Mouse (Mus musculus) midbrain, postnatal 0 days (tissue): ENCODE measurements around the gene Myh11. TPM values are rescaled to one million over a fixed set of nuclear protein-coding genes. Genes with fewer than 3 reads are reported as not detected.

Experiments
- ATAC-seq: fragments of 200-750 bp; cut with Nextera tagmentation; 2 replicates; pipeline ENCODE4 v1.8.0; 2017; ENCODE audit warnings: moderate number of reproducible peaks, mild to moderate bottlenecking, moderate TSS enrichment, moderate library complexity; ENCODE audit not compliant: low FRiP score
- DNase-seq: peaks from one replicate; pipeline ENCODE4 v3.0.0-alpha.2; 2015; ENCODE audit warnings: low spot score
- H3K27ac ChIP-seq: fragments of 300-500 bp; sonication (generic); 2 replicates; pipeline ENCODE4 v1.5.1; 2014; ENCODE audit warnings: low read depth, mild to moderate bottlenecking, low read length, mixed read lengths
- H3K27me3 ChIP-seq: fragments of 300-500 bp; sonication (generic); 2 replicates; pipeline ENCODE4 v1.6.1; 2014; ENCODE audit warnings: low read length, control low read depth, mixed read lengths; ENCODE audit not compliant: insufficient read depth
- H3K36me3 ChIP-seq: fragments of 300-500 bp; sonication (generic); 2 replicates; pipeline ENCODE4 v1.6.1; 2014; ENCODE audit warnings: low read length, control low read depth, mixed read lengths; ENCODE audit not compliant: insufficient read depth
- H3K4me1 ChIP-seq: fragments of 300-500 bp; sonication (generic); 2 replicates; pipeline ENCODE4 v1.6.1; 2014; ENCODE audit warnings: mild to moderate bottlenecking, control low read depth, antibody characterized with exemption, low read length, mixed read lengths; ENCODE audit not compliant: insufficient read depth
- H3K4me2 ChIP-seq: fragments of 300-500 bp; sonication (generic); 2 replicates; pipeline ENCODE4 v1.6.1; 2014; ENCODE audit warnings: low read depth, mild to moderate bottlenecking, low read length, mixed read lengths; ENCODE audit not compliant: poor library complexity, severe bottlenecking
- H3K4me3 ChIP-seq: fragments of 300-500 bp; sonication (generic); 2 replicates; pipeline ENCODE4 v1.5.1; 2014; ENCODE audit warnings: low read depth, mild to moderate bottlenecking, low read length, moderate library complexity
- H3K9ac ChIP-seq: fragments of 300-500 bp; sonication (generic); replicated peaks from 2 replicates; pipeline ENCODE4 v1.6.1; 2014; ENCODE audit warnings: mild to moderate bottlenecking, low read length, moderate library complexity, mixed read lengths; ENCODE audit not compliant: poor library complexity, severe bottlenecking
- H3K9me3 ChIP-seq: fragments of 300-500 bp; sonication (generic); 2 replicates; pipeline ENCODE4 v1.6.1; 2016; ENCODE audit warnings: low read length, control low read depth
- CTCF ChIP-seq: IDR thresholded peaks from 2 replicates; pipeline ENCODE4 v1.5.1; 2016; ENCODE audit warnings: antibody characterized with exemption, mild to moderate bottlenecking
- WGBS: fragments of 180-500 bp; shearing (Covaris S2); extraction: QIAGEN DNeasy Blood & Tissue Kit; methylation state at CpG from one replicate; pipeline ENCODE4 v1.1.7; 2014; 5-methylcytosine and 5-hydroxymethylcytosine counted together
- polyA plus RNA-seq: library from polyadenylated mRNA; unstranded; fragments of >200 nt; fragmentation: Nextera tagmentation; extraction: Ambion mirVana; gene quantifications from 2 replicates; pipeline ENCODE4 v1.2.1, GENCODE M21; 2015
- total RNA-seq: library from RNA; depleted of rRNA; stranded (reverse); fragments of >200 nt; gene quantifications from 2 replicates; pipeline ENCODE4 v1.2.3, GENCODE M21; 2014

The Myh11 gene
- total and polyA plus RNA-seq, 2 experiments from 2014 or later = 0.62 to 0.82 TPM

DNA sequence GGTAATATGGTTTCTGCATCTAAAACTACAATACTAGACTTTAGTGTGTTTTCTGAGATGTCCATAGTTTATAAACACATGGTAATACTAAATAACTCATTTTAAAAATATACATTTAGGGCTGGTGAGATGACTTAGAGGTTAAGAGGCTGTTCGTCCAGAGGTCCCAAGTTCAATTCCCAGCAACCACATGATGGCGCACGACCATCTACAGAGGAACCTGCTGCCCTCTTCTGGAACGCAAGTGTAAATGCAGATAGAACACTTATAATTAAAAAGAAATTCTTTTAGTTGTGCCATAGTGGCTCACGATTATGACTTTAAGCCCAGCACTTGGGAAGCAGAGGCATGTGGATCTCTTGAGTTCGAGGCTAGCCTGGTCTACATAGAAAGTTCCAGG lies 20.2 kb upstream of the Myh11 start:
- ATAC-seq = no peak
- Histone ChIP-seq H3K27me3 (no peaks in the 10 kb centered on the region), H3K9me3 (no peaks in the 10 kb centered on the region), H3K4me2 (no peak overlapping the region), H3K4me1 (peaks cover 9% of the 10 kb centered on the region), H3K9ac (no peak overlapping the region), H3K4me3 (no peak overlapping the region), H3K36me3 (peaks cover 11% of the 10 kb centered on the region; the same call in 1 of the 2 replicates), H3K27ac (no peak overlapping the region)
- TF ChIP-seq CTCF = peak; percentile 86
- peak; percentile 48 for DNase-seq
- WGBS = 48% methylated on average over 6 of the region's 6 CpGs

DNA sequence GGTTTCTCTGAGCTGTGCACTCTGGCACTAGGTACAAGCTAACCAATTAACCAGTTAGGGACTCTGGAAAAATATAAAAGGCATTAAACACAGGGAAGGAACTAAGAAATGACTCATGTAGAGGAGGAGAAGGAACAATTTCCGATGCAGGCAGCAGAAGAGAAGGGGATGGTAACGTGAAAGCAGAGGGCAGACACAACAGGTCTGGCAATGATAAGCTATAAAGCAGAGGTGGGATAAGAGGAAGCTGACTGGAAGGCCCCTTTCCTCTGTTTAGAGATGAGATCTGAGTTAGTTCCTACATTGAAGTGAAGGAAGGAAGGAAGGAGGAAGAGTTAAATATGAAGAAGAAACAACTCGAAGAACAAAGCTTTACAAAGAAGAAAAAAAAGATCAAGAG lies 18.7 kb upstream of the Myh11 start:
- no peak for DNase-seq
- H3K36me3 ChIP-seq = peaks cover 16% of the 10 kb centered on the region; the same call in 1 of the 2 replicates

DNA sequence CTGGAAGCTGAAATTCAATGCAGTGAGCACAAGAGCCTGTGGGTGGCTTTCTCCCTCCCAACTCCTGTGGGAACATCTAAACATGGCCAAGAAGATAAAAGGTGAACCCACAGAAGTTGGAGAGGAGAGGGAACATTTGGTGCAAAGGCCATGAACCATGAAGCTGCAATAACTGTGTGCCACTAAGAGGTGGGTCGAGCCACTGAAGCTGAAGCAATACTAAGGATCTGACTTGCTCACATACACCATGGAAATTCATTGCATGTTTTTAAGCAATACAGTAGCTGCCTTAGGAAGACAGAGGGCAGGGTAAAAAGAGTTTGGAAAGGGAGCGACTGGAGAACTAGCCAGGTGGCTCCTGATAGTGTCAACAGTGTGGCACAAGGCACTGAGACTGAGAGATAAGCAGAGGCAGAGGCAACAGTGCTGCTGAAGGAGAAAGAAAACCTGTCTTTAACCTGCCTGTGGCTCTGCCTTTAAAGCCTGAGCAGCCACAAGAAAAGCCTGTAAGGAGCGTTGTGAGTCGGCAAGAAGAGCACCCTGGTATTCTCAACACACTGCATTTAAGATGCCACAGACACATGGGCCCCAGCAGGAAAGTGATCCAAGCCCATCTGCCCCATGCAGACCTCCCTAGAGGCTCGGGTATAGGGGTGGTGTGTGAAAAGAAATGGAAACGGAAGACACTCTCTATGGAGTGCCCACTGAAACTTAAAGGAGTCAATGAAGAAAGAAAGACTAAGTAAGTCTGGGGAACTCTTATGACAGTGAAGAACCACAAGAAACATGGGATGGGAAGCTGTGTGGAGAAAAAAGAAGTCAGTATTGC lies 17.3 kb upstream of the Myh11 start:
- no peak overlapping the region for H3K27ac ChIP-seq
- H3K9me3 ChIP-seq = no peaks in the 10 kb centered on the region
- H3K4me2 ChIP-seq = no peak overlapping the region
- DNase-seq = no peak
- no peaks in the 10 kb centered on the region for H3K27me3 ChIP-seq
- no peak overlapping the region for H3K9ac ChIP-seq
- H3K4me3 ChIP-seq = no peak overlapping the region
- no peak for TF ChIP-seq CTCF
- 91% methylated on average over 6 of the region's 6 CpGs for WGBS
- ATAC-seq = no peak
- peaks cover 16% of the 10 kb centered on the region for H3K36me3 ChIP-seq
- H3K4me1 ChIP-seq = no peaks in the 10 kb centered on the region

More for the DNA sequence above, 18.7 kb upstream of the Myh11 start:
- Histone ChIP-seq H3K9me3 (no peaks in the 10 kb centered on the region), H3K4me2 (no peak overlapping the region), H3K4me3 (no peak overlapping the region), H3K27ac (no peak overlapping the region), H3K9ac (no peak overlapping the region), H3K27me3 (no peaks in the 10 kb centered on the region), H3K4me1 (no peaks in the 10 kb centered on the region)
- no peak for TF ChIP-seq CTCF
- WGBS = 82% methylated on average over 3 of the region's 3 CpGs
- no peak for ATAC-seq

DNA sequence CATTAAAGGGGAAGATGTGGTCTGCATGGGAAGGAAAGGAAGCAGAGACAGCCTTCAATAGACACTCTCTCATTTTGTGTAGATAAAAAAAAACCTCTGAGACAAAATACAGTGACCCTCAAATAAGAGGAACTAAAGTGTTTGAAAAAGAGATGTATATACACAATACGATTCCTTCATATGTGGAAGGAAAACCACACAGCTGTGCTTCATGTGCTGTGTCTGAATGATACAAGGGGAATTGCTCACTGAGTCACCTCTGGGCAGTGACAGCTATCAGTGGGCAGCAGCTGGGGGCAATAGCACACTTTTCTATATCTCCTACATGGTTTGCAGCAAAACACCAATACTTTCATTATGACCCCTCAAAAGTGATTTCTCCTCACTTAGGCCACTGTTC lies 16.2 kb upstream of the Myh11 start:
- no peak for TF ChIP-seq CTCF
- no peak for ATAC-seq
- 93% methylated on average over 1 of the region's 1 CpGs for WGBS

DNA sequence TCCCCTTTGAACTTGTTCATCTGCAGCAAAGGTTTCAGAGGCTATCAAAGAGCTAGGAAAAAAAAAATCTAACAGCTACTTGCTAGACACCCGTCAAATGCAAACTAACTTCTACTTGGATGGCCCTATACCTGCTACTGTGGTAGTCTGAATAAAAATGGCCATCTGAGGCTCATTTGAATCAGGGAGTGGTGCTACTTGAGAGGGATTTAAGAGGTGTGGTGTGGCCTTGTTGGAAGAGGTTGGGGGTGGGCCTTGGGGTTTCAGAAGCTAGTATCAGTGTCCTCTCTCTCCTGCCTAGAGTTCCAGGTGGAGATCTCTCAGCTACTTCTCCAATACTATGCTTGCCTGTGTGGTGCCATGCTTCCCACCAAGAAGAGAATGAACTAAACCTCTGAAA lies 15.3 kb upstream of the Myh11 start:
- Histone ChIP-seq H3K27ac (no peak overlapping the region), H3K4me2 (no peak overlapping the region), H3K27me3 (no peaks in the 10 kb centered on the region), H3K9ac (no peak overlapping the region), H3K36me3 (peaks cover 18% of the 10 kb centered on the region), H3K4me1 (no peaks in the 10 kb centered on the region), H3K4me3 (no peak overlapping the region), H3K9me3 (no peaks in the 10 kb centered on the region)
- ATAC-seq (no peak), DNase-seq (no peak)
- TF ChIP-seq CTCF = no peak
- WGBS = 92% methylated on average over 1 of the region's 1 CpGs

More for the DNA sequence above, 16.2 kb upstream of the Myh11 start:
- Histone ChIP-seq H3K9me3 (no peaks in the 10 kb centered on the region), H3K36me3 (peaks cover 20% of the 10 kb centered on the region), H3K4me3 (no peak overlapping the region), H3K9ac (no peak overlapping the region), H3K27ac (no peak overlapping the region), H3K4me1 (no peaks in the 10 kb centered on the region), H3K27me3 (no peaks in the 10 kb centered on the region), H3K4me2 (no peak overlapping the region)
- no peak for DNase-seq

DNA sequence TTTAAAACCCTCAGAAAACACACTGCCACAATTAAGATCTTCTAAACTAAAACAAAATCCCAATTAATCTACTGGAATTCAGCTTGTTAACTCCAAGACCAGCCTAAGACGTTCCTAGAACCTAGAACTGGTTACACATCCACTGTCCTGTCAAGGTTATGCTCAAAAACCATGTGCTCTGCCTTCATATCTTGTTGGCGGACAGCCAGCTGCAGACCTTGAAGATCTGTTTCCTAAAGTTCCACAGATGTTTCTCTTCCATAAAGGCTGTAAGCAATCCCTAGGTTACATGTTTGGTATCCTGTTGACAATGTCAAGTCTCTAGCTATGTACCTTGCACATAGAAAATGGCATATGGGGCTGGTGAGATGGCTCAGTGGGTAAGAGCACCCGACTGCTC lies 13.6 kb upstream of the Myh11 start:
- no peaks in the 10 kb centered on the region for H3K4me1 ChIP-seq
- no peak overlapping the region for H3K27ac ChIP-seq
- ATAC-seq (no peak), DNase-seq (no peak)
- H3K4me3 ChIP-seq = no peak overlapping the region
- H3K9ac ChIP-seq = no peak overlapping the region
- no peaks in the 10 kb centered on the region for H3K27me3 ChIP-seq
- no peak for TF ChIP-seq CTCF
- 95% methylated on average over 3 of the region's 3 CpGs for WGBS
- H3K4me2 ChIP-seq = no peak overlapping the region
- H3K9me3 ChIP-seq = no peaks in the 10 kb centered on the region
- peaks cover 24% of the 10 kb centered on the region for H3K36me3 ChIP-seq
